Mouse (Mus musculus): ENCODE measurements around the gene Agrp.
"Not testable (repeated sequence)": the region's sequence is repeated elsewhere in the genome, so short reads cannot be mapped to it uniquely, and the experiment has no call there.

Agrp gene

GRCm38 (mm10) chr8:105602540-105602939 is 34.7 kb downstream of the Agrp start:
- in situ Hi-C loops (cut with MboI; ENCODE audit: low sequenced_read_pairs): not testable (repeated sequence)

DNA sequence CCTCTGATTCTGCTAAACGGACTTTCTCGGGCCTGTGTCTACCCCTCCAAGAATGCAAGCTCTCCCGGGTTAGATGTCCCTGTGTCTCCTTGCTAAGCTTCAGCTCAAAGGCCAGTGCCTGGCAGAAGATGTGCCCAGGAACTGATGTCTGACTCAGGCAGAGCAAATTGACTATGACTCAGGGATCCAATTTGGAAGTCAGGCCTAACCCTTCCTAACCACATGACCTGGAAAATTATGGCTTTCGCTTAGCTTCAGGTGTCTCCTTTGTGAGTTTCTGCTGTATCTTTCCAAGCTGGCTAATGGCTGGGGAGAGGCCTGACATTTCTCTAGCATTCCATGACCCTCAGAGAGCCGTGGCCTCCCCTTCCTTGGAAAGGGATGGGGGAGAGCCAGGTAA is 35.9 kb downstream of the Agrp start:
- in situ Hi-C loops (cut with MboI; ENCODE audit: low sequenced_read_pairs): no loop called here

GRCm38 (mm10) chr8:105598777-105599176 is 38.4 kb downstream of the Agrp start:
- in situ Hi-C loops (cut with MboI; ENCODE audit: low sequenced_read_pairs): no loop called here

DNA sequence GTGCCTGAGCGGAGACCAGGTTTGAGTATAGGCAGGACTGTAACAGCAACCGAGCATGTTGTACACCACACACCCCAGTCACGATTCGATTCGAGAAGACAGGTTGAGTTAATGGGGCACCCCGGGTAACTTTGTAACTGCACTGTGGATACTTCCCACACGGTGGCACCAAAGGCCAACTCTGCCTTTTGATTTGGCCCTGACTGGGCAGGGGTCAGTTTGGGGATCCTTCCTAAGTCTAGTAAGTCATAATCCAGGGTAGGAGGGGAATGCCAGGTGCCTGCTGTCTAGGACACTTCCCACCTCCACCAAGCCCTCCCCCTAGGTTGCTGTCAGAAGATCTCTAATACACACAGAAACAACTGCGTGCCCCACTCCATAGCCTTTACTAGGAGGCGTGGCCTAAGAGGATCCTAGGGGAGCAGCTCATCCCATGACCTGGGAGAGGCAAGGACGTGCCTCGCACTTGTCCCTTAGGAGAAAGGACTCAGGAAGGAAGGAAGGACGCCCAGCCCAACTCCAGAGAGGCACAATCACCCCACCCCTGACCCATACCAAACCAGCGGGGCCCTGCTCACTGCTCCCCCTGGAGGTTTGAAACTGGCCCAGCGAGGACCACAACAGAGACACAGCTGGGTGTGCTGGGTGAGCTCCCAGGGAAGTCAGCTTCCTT is 40.7 kb downstream of the Agrp start:
- in situ Hi-C loops (cut with MboI; ENCODE audit: low sequenced_read_pairs): no loop called here

DNA sequence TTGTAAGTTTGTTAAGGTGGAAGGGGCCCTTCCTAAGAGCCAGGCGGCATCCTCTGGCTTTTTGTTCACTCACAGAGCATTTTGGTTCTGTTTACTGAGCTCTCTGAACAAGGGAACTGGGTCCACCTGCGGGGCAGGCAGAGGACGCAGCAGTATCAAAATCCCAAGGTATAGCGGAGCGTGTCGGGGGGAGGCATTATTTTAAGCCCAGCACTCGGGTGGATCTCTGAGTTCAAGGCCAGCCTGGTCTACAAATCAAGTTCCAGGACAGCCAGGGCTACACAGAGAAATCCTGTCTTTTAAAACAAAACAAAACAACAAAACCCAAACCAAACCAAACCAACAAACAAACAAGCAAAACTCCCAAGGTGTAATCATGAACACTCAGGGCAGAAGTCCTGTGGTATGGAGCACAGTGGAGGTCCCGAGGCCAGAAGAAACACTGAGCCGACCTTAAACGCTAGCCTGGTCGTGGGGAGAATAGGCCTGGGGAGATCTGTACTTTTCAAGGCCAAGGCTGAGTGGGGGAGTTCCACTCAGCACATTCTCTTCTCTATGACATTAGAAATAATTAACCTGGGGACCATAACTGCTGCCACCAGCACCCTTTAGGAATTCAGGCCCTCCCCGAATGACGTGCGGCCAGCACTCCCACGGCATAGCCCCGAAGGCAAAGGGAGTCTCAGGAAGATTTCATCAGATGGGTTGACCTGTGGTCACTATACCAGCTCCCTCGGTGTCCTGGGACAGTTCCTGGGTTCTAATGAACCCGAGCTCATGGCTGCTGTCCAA is 42.5 kb downstream of the Agrp start:
- in situ Hi-C loops (cut with MboI; ENCODE audit: low sequenced_read_pairs): no loop called here

DNA sequence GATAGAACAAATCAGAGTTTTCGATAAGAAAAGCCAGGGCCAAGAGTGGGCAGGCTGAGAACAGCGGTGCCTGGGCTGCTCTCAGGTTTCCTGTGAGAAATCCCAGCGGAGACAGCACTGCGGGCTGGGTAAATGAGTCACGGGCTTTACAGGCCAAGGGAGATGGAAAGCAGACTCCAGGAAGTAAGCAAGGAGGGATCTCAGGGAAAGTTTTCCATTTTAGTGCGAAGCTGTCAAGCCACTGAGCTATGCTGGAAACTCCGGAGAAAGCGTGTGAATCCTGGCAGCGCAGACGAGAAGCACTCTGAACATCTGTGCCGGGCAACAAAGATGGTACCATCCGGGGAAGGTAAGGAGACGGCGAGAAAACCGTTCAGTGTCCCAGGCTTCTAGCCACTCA is 43.3 kb downstream of the Agrp start:
- in situ Hi-C loops (cut with MboI; ENCODE audit: low sequenced_read_pairs): no loop called here

- in situ Hi-C loops (cut with MboI; ENCODE audit: low sequenced_read_pairs): no loop called here
These were observed 44.8 kb downstream of the Agrp start for GRCm38 (mm10) chr8:105592431-105592830.

- in situ Hi-C loops (cut with MboI; ENCODE audit: low sequenced_read_pairs): no loop called here
These were observed 57.5 kb downstream of the Agrp start for GRCm38 (mm10) chr8:105579719-105580118.

GRCm38 (mm10) chr8:105575538-105575937 is 61.7 kb downstream of the Agrp start:
- in situ Hi-C loops (cut with MboI; ENCODE audit: low sequenced_read_pairs): no loop called here

- in situ Hi-C loops (cut with MboI; ENCODE audit: low sequenced_read_pairs): no loop called here
These were observed 62.5 kb downstream of the Agrp start for GRCm38 (mm10) chr8:105574741-105575140.

DNA sequence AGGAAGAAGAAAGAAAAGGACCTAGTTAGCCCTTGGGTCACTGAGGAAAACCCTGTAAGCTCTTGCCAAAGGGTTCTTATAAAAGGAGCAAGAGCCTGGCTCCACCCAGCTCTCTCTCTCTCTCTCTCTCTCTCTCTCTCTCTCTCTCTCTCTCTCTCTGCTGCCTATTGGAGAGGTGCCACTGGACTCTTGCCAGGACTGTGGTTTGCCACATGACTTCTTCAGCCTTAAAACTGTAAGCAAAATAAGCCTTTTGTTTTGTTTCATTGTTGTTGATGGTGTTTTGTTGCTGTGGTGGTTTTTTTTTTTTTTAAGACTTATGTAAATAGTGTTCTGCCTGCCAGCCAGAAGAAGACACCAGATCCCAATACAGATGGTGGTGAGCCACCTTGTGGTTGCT is 63.8 kb downstream of the Agrp start:
- in situ Hi-C loops (cut with MboI; ENCODE audit: low sequenced_read_pairs): no loop called here

DNA sequence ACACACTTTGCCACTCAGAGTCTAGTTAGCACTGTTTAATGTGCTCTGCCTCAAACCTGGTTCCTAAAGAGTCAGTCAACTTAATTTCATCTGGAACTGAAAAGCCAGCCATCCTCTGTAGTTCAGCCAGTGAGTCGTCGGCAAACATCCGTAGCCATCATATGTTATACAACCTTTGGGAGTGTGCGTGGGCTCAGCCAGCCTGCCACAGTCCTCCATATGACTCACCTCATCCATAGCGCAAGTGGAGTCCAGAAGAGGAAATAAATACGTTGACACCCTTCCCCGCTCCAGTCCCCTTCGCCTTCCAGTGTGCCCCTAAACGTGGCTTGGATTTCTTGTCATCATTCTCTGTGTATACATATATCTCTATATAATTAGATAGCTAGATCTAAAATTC is 65.4 kb downstream of the Agrp start:
- in situ Hi-C loops (cut with MboI; ENCODE audit: low sequenced_read_pairs): no loop called here

GRCm38 (mm10) chr8:105566703-105567595 is 70.2 kb downstream of the Agrp start:
- in situ Hi-C loops (cut with MboI; ENCODE audit: low sequenced_read_pairs): no loop called here

GRCm38 (mm10) chr8:105565952-105566702 is 71.1 kb downstream of the Agrp start, which contains the start of gene Atp6v0d1:
Gene Atp6v0d1, minus strand, starts transcription at chr8:105566047.
- in situ Hi-C loops (cut with MboI; ENCODE audit: low sequenced_read_pairs): no loop called here

- in situ Hi-C loops (cut with MboI; ENCODE audit: low sequenced_read_pairs): no loop called here
These were observed 71.8 kb downstream of the Agrp start for GRCm38 (mm10) chr8:105565401-105565881.

- in situ Hi-C loops (cut with MboI; ENCODE audit: low sequenced_read_pairs): not testable (repeated sequence)
These were observed 72.5 kb downstream of the Agrp start for GRCm38 (mm10) chr8:105564573-105565229.

DNA sequence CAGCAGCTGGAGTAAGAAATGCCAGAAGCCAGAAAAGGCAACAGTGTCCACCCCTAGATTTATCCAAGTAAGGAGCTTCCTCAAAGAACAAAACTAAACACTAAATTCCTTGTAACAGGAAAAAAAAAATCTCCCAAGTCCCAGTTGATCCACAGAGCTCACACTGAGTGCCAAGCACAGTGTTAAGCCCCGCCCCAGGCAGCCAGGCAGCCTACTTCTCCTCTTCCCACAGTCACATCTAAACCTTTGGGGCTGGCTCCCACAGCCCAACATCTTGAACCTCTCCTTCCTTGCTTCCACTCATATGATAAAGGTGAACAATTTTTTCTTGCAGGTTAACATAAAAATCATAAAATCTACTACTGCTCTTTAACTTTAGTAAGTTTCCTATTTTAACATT is 73.3 kb downstream of the Agrp start:
- in situ Hi-C loops (cut with MboI; ENCODE audit: low sequenced_read_pairs): no loop called here

DNA sequence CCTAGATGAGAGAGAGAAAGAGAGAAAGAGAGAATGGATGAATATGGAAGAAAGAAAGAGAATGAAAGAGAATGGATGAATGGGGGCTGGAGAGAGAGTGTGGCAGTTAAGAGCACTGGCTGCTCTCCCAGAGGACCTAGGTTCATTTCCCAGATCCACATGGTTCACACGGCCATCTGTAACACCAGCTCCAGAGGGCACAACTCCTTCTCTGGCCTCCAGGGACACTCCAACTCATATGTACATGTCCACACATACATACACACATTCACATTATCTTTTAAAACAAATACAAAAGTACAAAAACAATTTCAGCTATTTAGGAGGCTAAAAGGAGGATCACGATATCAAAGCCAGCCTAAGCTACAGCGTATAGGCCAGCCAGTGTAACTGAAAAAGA is 74.3 kb downstream of the Agrp start:
- in situ Hi-C loops (cut with MboI; ENCODE audit: low sequenced_read_pairs): no loop called here

- in situ Hi-C loops (cut with MboI; ENCODE audit: low sequenced_read_pairs): no loop called here
These were observed 82.0 kb downstream of the Agrp start for GRCm38 (mm10) chr8:105555230-105555629.

GRCm38 (mm10) chr8:105554087-105554486 is 83.1 kb downstream of the Agrp start:
- in situ Hi-C loops (cut with MboI; ENCODE audit: low sequenced_read_pairs): no loop called here

All from CH12F3 (cell line).